Mouse (Mus musculus): ENCODE measurements around the gene 6030452D12Rik.

Gene 6030452D12Rik

GRCm38 (mm10) chr8:106500018-106500685 is at the start of gene 6030452D12Rik:
Gene 6030452D12Rik, plus strand, starts transcription at chr8:106500522.
- no peak for DNase-seq (ENCODE audit: low read depth, low spot score)

- no peak for DNase-seq (ENCODE audit: low read depth, low spot score)
Measured at GRCm38 (mm10) chr8:106451301-106452085, 48.8 kb upstream of the 6030452D12Rik start.

- no peak for DNase-seq (ENCODE audit: low read depth, low spot score)
Measured at GRCm38 (mm10) chr8:106452701-106453481, 47.4 kb upstream of the 6030452D12Rik start.

- DNase-seq (ENCODE audit: low read depth, low spot score): no peak
Measured at GRCm38 (mm10) chr8:106454036-106454435, 46.3 kb upstream of the 6030452D12Rik start.

GRCm38 (mm10) chr8:106462131-106462530 is 38.2 kb upstream of the 6030452D12Rik start:
- DNase-seq (ENCODE audit: low read depth, low spot score): no peak

- DNase-seq (ENCODE audit: low read depth, low spot score): no peak
Measured at GRCm38 (mm10) chr8:106463795-106464194, 36.5 kb upstream of the 6030452D12Rik start.

- DNase-seq (ENCODE audit: low read depth, low spot score): no peak
Measured at GRCm38 (mm10) chr8:106469485-106469884, 30.8 kb upstream of the 6030452D12Rik start.

GRCm38 (mm10) chr8:106474001-106474400 is 26.3 kb upstream of the 6030452D12Rik start:
- no peak for DNase-seq (ENCODE audit: low read depth, low spot score)

- no peak for DNase-seq (ENCODE audit: low read depth, low spot score)
Measured at GRCm38 (mm10) chr8:106504241-106504640, 3.9 kb downstream of the 6030452D12Rik start.

GRCm38 (mm10) chr8:106505328-106505965 is 5.1 kb downstream of the 6030452D12Rik start:
- DNase-seq (ENCODE audit: low read depth, low spot score): no peak

GRCm38 (mm10) chr8:106506106-106506505 is 5.8 kb downstream of the 6030452D12Rik start:
- no peak for DNase-seq (ENCODE audit: low read depth, low spot score)

- no peak for DNase-seq (ENCODE audit: low read depth, low spot score)
Measured at GRCm38 (mm10) chr8:106507761-106508331, 7.5 kb downstream of the 6030452D12Rik start.

- no peak for DNase-seq (ENCODE audit: low read depth, low spot score)
Measured at GRCm38 (mm10) chr8:106508456-106508855, 8.1 kb downstream of the 6030452D12Rik start.

GRCm38 (mm10) chr8:106509079-106509780 is 8.9 kb downstream of the 6030452D12Rik start:
- DNase-seq (ENCODE audit: low read depth, low spot score): no peak

GRCm38 (mm10) chr8:106510365-106510975 is 10.1 kb downstream of the 6030452D12Rik start, which contains the start of gene Cdh3:
Gene Cdh3, plus strand, starts transcription at chr8:106510891.
- DNase-seq (ENCODE audit: low read depth, low spot score): no peak

GRCm38 (mm10) chr8:106511065-106511501 is 10.8 kb downstream of the 6030452D12Rik start:
- DNase-seq (ENCODE audit: low read depth, low spot score): no peak

GRCm38 (mm10) chr8:106511531-106512041 is 11.3 kb downstream of the 6030452D12Rik start:
- no peak for DNase-seq (ENCODE audit: low read depth, low spot score)

- DNase-seq (ENCODE audit: low read depth, low spot score): no peak
Measured at GRCm38 (mm10) chr8:106512475-106513150, 12.3 kb downstream of the 6030452D12Rik start.

GRCm38 (mm10) chr8:106515946-106516479 is 15.7 kb downstream of the 6030452D12Rik start:
- no peak for DNase-seq (ENCODE audit: low read depth, low spot score)

Measured in retina, postnatal 7 days (tissue).